Mouse (Mus musculus) ES-E14 (cell line): ENCODE measurements around the gene Zfp217.

Source experiments
- CHD2 ChIP-seq: IDR thresholded peaks from 2 replicates; pipeline ENCODE4 v1.6.1; 2014; ENCODE audit warnings: mild to moderate bottlenecking, low read depth, low read length, inconsistent platforms
- HCFC1 ChIP-seq: IDR thresholded peaks from 2 replicates; pipeline ENCODE4 v1.6.1; 2012; ENCODE audit warnings: low read length, inconsistent platforms, borderline replicate concordance; ENCODE audit not compliant: insufficient read depth
- ZC3H11A ChIP-seq: IDR thresholded peaks from 2 replicates; pipeline ENCODE4 v1.6.1; 2012; ENCODE audit warnings: low read depth, mild to moderate bottlenecking, inconsistent platforms, low read length, borderline replicate concordance
- ZNF384 ChIP-seq: IDR thresholded peaks from 2 replicates; pipeline ENCODE4 v1.6.1; 2012; ENCODE audit warnings: low read depth, low read length, inconsistent platforms

DNA sequence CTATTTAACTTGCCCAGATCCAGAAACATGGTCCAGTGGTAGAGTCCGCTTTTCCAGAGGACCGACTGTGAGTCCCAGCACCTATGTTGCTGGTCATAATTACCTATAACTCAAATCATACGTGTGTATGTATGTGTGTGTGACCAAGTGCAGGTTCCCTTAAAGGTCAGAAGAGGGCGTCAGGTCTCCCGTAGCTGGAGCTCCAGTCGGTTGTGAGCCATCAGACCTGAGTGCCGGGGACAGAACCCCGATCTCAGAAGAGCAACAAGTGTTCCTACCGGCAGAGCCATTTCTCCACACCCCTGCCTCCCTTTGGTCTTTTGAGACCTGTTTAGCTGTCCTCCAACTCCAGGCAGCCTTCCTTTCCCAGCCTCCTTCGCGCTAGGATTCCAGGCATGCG is 46.9 kb upstream of the Zfp217 start:
- TF ChIP-seq ZNF384 (no peak), HCFC1 (no peak), CHD2 (no peak), ZC3H11A (no peak)
